Mouse (Mus musculus) monocyte, adult 2 months (primary cell): ENCODE results near the gene Arx.

ENCODE experiments used
- DNase-seq, 2 experiments: peaks; one replicate each; pipeline ENCODE4 v3.0.0; 2022; ENCODE audit warnings: low spot score in 2 of 2, low read depth in 1 of 2

Arx gene

GRCm38 (mm10) chrX:93321336-93321735 is 35.1 kb downstream of the Arx start:
- no peak for DNase-seq
